Mouse (Mus musculus): Measurements from ENCODE around the gene Smoc2. TPM values are rescaled to one million over a fixed set of nuclear protein-coding genes. Genes with fewer than 3 reads are reported as not detected.

Gene Smoc2
- polyA plus RNA-seq, 1 experiment, result 88.4 TPM

- Histone ChIP-seq H3K4me3 (ENCODE audit: insufficient read depth, low read length) (no peak overlapping the region), H3K4me1 (ENCODE audit: control insufficient read depth, insufficient read depth, low read length) (no peaks in the 10 kb centered on the region), H3K27ac (ENCODE audit: insufficient read depth, low read length) (no peak overlapping the region)
- no peak for TF ChIP-seq POLR2A (IDR thresholded peaks at IDR 0.05; ENCODE audit: low read depth, low read length)
- TF ChIP-seq CTCF (IDR thresholded peaks at IDR 0.05; ENCODE audit: borderline replicate concordance, insufficient read depth, low read length), result no peak
Measured at GRCm38 (mm10) chr17:14302356-14302755, 23.1 kb downstream of the Smoc2 start.

GRCm38 (mm10) chr17:14303722-14304121, 24.4 kb downstream of the Smoc2 start:
- TF ChIP-seq CTCF (IDR thresholded peaks at IDR 0.05; ENCODE audit: borderline replicate concordance, insufficient read depth, low read length) (no peak; the same call in 1 of the 2 replicates), POLR2A (IDR thresholded peaks at IDR 0.05; ENCODE audit: low read depth, low read length) (no peak)
- H3K4me1 ChIP-seq (ENCODE audit: control insufficient read depth, insufficient read depth, low read length), result no peaks in the 10 kb centered on the region
- no peak overlapping the region for H3K27ac ChIP-seq (ENCODE audit: insufficient read depth, low read length)
- H3K4me3 ChIP-seq (ENCODE audit: insufficient read depth, low read length), result no peak overlapping the region

GRCm38 (mm10) chr17:14309884-14310283, 30.6 kb downstream of the Smoc2 start:
- no peak for TF ChIP-seq CTCF (IDR thresholded peaks at IDR 0.05; ENCODE audit: borderline replicate concordance, insufficient read depth, low read length)
- TF ChIP-seq POLR2A (IDR thresholded peaks at IDR 0.05; ENCODE audit: low read depth, low read length), result no peak
- no peak overlapping the region for H3K4me3 ChIP-seq (ENCODE audit: insufficient read depth, low read length)
- H3K4me1 ChIP-seq (ENCODE audit: control insufficient read depth, insufficient read depth, low read length), result peaks cover 12% of the 10 kb centered on the region
- no peak overlapping the region for H3K27ac ChIP-seq (ENCODE audit: insufficient read depth, low read length)

- TF ChIP-seq POLR2A (IDR thresholded peaks at IDR 0.05; ENCODE audit: low read depth, low read length) (no peak), CTCF (IDR thresholded peaks at IDR 0.05; ENCODE audit: borderline replicate concordance, insufficient read depth, low read length) (no peak)
- Histone ChIP-seq H3K27ac (ENCODE audit: insufficient read depth, low read length) (0 out of 2 replicates have a peak overlapping the region, but pooled peaks have one; percentile 27), H3K4me1 (ENCODE audit: control insufficient read depth, insufficient read depth, low read length) (peaks cover 12% of the 10 kb centered on the region), H3K4me3 (ENCODE audit: insufficient read depth, low read length) (no peak overlapping the region)
Measured at GRCm38 (mm10) chr17:14312440-14312839, 33.1 kb downstream of the Smoc2 start.

DNA sequence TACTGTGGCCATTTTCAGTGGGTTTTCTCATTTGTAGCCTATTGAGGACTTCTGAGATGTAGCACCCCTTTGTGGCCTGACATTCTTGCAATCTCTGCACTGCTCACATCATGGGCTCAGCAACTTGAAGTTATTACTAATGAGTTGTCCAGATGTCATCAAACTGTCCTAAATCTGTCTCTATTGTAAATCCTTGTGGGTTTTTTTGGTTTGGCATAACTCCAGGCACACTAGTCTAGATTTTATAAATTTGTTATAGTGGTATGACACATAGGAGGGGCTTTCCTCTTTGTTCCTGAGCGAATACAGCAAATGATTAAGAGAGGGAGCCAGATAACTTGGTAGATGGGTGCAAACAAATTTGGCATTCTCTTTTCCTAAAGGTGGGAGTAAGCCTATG, 35.0 kb downstream of the Smoc2 start:
- TF ChIP-seq POLR2A (IDR thresholded peaks at IDR 0.05; ENCODE audit: low read depth, low read length), result no peak
- no peak for TF ChIP-seq CTCF (IDR thresholded peaks at IDR 0.05; ENCODE audit: borderline replicate concordance, insufficient read depth, low read length)
- no peak overlapping the region for H3K27ac ChIP-seq (ENCODE audit: insufficient read depth, low read length)
- no peak overlapping the region for H3K4me3 ChIP-seq (ENCODE audit: insufficient read depth, low read length)
- H3K4me1 ChIP-seq (ENCODE audit: control insufficient read depth, insufficient read depth, low read length), result peaks cover 12% of the 10 kb centered on the region

GRCm38 (mm10) chr17:14316536-14316935, 37.2 kb downstream of the Smoc2 start:
- Histone ChIP-seq H3K4me3 (ENCODE audit: insufficient read depth, low read length) (no peak overlapping the region), H3K4me1 (ENCODE audit: control insufficient read depth, insufficient read depth, low read length) (peaks cover 12% of the 10 kb centered on the region)

DNA sequence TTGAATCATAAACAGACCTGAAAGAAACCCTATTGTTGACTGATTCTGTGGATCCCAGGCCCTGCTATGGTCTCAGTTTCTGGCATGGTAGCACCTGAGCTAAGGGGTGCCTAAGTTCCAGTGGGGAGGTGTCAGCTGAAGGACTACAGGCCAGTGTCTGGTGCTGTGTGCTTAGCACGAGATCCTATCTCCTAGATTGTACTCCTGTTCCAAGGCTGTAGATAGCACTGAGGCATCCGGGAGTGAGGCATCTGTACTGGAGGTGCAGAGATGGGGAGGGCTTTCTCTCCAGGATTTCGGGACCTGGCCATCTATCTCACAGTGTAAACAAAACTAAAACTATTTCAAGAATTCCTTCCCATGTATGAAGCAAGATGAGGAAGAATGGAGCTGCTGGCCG, 38.1 kb downstream of the Smoc2 start:
- TF ChIP-seq POLR2A (IDR thresholded peaks at IDR 0.05; ENCODE audit: low read depth, low read length), result no peak
- Histone ChIP-seq H3K4me1 (ENCODE audit: control insufficient read depth, insufficient read depth, low read length) (peaks cover 12% of the 10 kb centered on the region), H3K27ac (ENCODE audit: insufficient read depth, low read length) (no peak overlapping the region), H3K4me3 (ENCODE audit: insufficient read depth, low read length) (no peak overlapping the region)

More at GRCm38 (mm10) chr17:14316536-14316935, 37.2 kb downstream of the Smoc2 start:
- no peak for TF ChIP-seq CTCF (IDR thresholded peaks at IDR 0.05; ENCODE audit: borderline replicate concordance, insufficient read depth, low read length)
- no peak overlapping the region for H3K27ac ChIP-seq (ENCODE audit: insufficient read depth, low read length)

DNA sequence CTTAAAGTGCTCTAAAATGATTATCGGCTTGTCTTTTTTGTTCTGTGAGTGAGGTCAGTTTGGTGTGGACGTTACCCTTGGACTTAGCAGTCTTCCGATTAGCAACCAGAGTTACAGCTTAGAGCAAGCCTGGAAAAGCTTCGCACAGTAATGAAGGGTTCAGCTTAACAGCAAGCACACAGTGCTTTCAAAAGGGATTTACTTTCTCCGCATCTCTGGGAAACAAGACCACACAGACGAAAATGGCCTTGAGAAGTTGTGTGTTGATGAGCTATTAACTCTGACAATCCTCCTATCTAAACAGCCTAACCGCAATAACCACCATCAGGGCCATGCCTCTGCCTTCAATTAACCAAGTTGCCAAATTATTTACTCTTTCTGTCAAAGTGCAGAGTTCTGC, 46.9 kb downstream of the Smoc2 start:
- TF ChIP-seq POLR2A (IDR thresholded peaks at IDR 0.05; ENCODE audit: low read depth, low read length), result no peak
- TF ChIP-seq CTCF (IDR thresholded peaks at IDR 0.05; ENCODE audit: borderline replicate concordance, insufficient read depth, low read length), result no peak
- Histone ChIP-seq H3K4me3 (ENCODE audit: insufficient read depth, low read length) (no peak overlapping the region), H3K27ac (ENCODE audit: insufficient read depth, low read length) (no peak overlapping the region), H3K4me1 (ENCODE audit: control insufficient read depth, insufficient read depth, low read length) (no peaks in the 10 kb centered on the region)

DNA sequence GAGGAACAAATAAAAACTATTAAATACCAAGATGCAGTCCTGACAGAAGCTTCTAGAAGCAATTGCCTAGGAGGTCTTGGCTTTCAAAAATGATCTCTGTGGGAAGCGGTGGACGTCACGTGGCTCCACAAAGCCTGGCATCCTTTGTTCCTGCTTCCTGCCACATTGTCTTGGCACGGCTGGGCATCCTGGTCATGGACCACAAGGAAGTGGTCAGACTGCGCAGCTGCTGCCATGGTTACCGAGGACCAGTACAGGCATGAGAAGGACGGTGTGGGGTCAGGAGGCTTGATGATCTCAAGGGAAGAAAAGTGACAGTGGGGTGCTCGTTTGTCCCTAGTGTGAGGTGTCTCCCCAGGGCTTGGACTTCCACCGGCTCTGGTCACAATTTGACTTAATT, 48.7 kb downstream of the Smoc2 start:
- no peak overlapping the region for H3K4me3 ChIP-seq (ENCODE audit: insufficient read depth, low read length)
- no peaks in the 10 kb centered on the region for H3K4me1 ChIP-seq (ENCODE audit: control insufficient read depth, insufficient read depth, low read length)
- no peak overlapping the region for H3K27ac ChIP-seq (ENCODE audit: insufficient read depth, low read length)
- TF ChIP-seq CTCF (IDR thresholded peaks at IDR 0.05; ENCODE audit: borderline replicate concordance, insufficient read depth, low read length) (no peak), POLR2A (IDR thresholded peaks at IDR 0.05; ENCODE audit: low read depth, low read length) (no peak)

GRCm38 (mm10) chr17:14330498-14330897, 51.2 kb downstream of the Smoc2 start:
- no peaks in the 10 kb centered on the region for H3K4me1 ChIP-seq (ENCODE audit: control insufficient read depth, insufficient read depth, low read length)
- no peak overlapping the region for H3K27ac ChIP-seq (ENCODE audit: insufficient read depth, low read length)
- H3K4me3 ChIP-seq (ENCODE audit: insufficient read depth, low read length), result no peak overlapping the region
- TF ChIP-seq POLR2A (IDR thresholded peaks at IDR 0.05; ENCODE audit: low read depth, low read length), result no peak
- TF ChIP-seq CTCF (IDR thresholded peaks at IDR 0.05; ENCODE audit: borderline replicate concordance, insufficient read depth, low read length), result no peak
